Mouse (Mus musculus) adrenal gland, postnatal 25 days (tissue): ENCODE measurements at regions not wholly inside any gene's neighbourhood (a gene's known extent, or its start where the extent isn't known, plus 50 kb on each side); places are given as distances from the start of the nearest gene placed in this dataset.

ENCODE experiments used
- DNase-seq: peaks from one replicate; pipeline ENCODE4 v3.0.0; 2021; ENCODE audit warnings: mixed read lengths

GRCm38 (mm10) chr1:120911962-120912670 is 309.9 kb downstream of the En1 start:
- DNase-seq: no peak

DNA sequence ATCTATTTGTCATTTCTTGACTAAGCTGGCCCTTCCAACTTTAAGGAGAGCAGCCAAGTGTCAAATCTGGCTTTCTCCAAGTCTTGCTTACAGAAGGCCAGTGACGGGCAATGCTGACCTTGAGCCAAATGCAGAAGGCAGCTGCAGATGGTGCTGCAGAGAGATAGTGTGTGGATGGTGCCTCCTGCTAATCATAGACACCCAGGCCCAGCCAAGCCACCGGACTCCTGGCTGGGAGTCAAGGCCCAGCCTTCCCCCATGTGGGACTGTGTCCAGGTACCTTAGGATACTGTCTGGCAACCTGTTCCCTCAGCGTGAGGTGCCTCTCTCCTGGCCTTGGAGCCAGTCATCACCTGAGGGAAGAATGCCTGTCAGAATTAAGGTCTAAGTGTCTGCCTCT is 319.3 kb downstream of the En1 start:
- peak; percentile 24 for DNase-seq

DNA sequence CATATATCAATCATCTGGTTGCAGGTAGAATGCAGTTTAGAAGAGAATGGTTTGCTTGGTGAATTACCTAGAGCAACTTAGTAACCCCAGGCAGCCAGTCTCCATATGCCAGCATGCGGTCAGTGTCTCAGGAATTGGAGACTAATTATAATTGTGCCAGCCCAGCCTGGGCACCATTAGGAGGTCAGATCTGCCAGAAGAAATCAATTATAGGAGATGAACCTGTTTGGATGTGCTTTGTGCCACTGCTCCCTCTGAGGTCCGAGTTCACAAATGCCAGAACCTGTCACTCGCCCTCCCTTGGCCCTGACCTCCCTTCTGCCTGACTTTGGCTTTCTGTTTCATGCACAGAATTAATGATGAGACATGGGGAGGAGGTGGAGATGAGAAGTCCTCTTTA is 323.1 kb downstream of the En1 start:
- no peak for DNase-seq

DNA sequence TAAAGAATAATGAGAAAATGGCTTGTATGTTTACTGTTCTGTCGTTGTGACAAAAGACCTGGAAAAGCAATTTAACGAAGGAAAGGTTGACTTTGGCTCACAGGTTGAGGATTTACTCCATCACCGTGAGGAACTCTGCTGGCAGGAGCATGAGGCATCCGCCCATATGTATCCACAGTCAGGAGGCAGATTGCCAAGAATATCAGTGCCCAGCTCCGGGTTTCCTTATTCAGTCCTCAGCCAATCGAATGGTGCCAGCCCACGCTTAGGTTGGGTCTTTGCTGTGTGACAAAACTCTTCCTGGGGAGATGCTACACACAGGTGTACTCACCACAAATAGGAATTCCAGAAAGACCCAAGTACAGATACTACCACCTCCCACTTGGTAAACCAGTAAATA is 327.9 kb downstream of the En1 start:
- no peak for DNase-seq

GRCm38 (mm10) chr1:120935321-120935720 is 333.1 kb downstream of the En1 start:
- DNase-seq: no peak

GRCm38 (mm10) chr1:120943711-120944110 is 341.5 kb downstream of the En1 start:
- DNase-seq: no peak

DNA sequence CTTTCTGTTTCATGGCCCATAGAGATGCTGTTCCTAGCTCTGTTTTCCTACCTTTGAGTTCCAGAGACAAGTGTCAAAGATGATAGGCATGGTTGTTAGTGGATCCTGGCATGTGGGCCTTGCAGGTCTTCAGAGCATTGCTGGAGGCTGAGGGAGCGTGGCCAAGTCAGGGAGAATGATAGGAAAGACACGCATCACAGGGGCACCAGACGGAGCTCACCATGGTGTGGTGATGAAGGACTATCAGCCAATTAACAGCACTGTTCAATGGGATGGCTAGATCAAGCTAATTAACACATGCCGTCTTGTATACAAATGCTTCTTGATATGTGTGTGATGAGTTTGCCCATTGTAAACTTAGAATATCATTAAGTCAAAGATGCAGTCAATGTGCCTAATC is 344.1 kb downstream of the En1 start:
- DNase-seq: no peak

GRCm38 (mm10) chr1:120961235-120961634 is 359.0 kb downstream of the En1 start:
- no peak for DNase-seq

DNA sequence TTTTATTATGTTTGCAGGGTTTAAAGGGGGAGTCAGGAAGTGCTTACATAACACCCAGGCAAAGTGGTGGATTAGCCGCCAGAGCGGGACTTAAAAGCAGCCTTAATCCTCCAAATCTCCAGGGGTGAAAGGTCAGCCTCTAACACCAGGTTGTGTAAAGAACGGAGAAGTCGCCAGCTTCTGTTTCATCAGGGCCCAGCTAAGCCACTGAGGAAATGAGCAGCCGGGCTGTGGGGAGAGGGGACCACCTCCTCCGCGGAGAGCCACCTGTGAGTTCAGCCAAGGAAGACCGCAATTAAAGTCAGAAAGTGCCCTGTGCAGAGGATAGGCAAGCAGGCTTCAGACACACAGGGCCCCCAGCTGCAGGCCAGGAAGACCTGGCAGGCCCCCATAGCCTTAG is 359.8 kb downstream of the En1 start:
- DNase-seq: no peak

DNA sequence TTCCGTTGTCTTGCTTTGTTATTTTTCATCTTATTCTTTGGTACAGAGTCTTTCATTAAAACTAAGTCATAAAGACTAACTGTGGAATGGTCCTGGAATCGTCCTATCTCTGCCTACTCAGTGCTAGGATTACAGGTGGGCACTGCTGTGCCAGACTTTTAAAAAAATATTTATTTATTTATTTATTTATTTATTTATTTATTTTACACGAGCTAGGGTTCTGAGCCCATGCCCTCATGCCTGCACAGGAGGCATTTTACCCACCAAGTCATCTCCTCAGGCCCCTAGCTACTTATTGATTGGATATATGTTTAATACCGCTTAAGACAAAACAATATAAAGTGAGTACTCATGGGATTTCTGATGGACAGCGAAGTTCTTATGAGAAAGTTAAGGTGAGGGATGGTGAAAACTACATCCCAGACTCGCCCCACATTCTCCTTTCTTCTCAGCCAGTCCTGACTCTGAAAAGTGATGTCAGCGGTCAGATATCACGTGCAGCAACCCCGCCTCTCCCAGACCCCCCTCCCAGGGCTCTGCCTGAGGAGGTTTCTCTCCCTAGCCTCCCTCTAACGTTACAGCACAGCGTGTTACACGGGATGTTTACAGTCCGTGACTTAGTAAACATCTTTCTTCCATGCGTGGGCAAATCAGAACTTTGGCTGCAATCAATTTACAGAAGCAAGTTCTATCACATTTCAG is 361.4 kb downstream of the En1 start:
- DNase-seq: no peak

GRCm38 (mm10) chr1:120964179-120964517 is 361.9 kb downstream of the En1 start:
- DNase-seq: no peak

DNA sequence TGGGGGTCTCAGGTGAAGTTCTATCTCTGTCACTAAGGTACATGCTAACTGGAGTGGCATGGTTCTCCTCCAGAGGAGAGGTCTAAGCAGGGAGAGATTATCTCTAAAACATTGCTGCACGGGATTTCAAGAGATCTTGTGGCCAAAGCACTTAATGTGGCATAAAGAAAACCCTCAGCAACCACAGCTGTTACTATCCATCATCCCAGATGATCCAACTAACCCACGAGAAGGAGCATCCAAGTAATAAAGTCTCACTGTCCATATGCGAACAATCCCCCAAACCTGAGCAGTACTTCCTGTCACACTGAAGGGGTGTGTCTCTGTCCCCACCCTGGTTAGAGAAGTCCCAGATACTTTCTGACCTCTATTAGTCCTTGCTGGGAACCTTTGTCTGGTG is 363.9 kb downstream of the En1 start:
- DNase-seq: no peak

DNA sequence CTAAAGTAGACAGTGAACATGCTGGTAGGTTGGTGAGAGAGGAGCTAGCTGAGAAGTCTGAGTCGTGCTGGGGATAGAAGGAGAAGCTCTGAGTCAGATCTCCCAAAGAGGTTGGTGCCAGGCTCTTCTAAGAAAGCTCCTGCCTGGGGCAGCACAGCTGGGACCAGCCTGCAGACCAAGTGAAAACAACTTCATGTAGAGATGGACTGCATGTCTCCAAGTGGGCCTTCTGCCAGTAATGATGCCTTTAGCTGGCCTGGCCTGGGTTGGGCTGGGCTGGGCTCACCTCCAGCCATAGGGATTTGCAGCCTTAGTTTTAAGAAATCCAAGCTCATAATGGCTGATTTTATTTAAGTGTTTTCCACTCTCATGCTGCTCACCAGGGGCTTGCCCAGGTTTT is 357.7 kb downstream of the Insig2 start:
- peak; percentile 7 for DNase-seq

DNA sequence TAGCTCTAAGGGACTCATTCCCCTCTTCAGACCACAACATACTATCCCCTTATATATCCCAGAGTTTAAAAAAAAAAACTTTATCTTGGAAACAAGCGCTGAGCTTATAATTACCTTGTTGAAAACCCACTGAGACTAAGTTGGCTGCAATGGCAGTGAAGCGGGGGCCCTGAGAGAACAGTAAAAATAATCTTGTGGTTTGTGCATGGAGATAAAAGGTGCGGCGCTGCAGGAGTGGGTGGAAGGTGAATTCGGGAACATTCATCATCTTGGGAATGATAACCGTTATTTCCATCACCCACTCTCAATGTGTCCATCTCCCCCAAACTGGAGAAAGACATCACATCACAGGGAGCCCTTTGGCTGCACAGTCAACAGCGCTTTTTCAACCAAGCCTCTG is 327.9 kb downstream of the Insig2 start:
- DNase-seq: no peak

DNA sequence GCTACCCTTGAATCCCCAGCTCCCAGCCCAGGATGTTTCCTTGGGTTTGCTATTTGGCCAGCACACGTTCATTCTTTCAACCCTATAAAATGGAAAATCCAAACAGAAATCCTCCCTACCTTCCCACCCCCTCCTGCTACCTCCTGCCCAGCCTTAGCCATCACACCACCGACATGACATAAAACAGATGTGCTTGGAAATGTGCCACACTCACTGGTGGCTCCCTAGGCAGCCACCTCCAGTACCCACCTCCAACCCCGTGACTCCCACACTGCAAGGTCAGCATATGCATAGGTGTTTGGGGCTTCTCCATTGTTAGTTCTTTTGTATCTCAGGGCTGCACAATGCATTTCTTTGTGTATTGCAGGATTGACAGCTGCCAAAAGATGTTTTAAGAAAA is 327.2 kb downstream of the Insig2 start:
- DNase-seq: no peak

DNA sequence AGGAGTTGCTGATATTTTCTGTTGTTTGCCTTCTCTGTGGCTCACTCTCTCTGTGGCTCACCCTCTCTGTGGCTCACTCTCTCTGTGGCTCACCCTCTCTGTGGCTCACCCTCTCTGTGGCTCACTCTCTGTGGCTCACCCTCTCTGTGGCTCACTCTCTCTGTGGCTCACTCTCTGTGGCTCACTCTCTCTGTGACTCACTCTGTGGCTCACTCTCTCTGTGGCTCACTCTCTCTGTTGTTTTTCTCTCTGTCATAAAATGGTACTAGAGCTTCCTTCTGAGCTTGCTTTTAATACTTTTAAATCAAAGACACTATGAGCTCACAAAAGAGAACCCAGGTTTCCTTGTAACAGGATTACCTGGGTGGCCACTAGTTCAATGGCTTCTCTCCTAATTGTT is 320.3 kb downstream of the Insig2 start:
- no peak for DNase-seq

GRCm38 (mm10) chr1:121013839-121014503 is 318.4 kb downstream of the Insig2 start:
- DNase-seq: peak; percentile 27

DNA sequence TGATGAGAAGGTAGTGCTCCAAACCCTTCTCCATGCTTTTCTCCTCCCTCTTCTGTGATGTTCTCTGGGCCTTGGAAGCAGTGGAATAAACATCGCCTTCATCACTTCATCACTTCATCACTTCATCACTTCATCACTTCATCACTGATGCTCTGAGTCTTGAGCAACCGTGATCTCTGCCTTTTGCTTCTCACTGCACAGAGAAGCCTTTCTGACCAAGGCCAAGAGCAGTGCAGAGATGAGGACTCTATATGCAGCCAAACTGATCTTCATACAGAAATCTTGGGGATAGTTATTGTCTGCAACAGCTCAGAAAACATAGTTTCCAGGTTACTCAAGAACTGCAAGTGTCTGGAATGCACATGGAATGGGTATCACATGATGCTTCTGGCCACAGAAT is 303.0 kb downstream of the Insig2 start:
- DNase-seq: no peak

- DNase-seq: no peak
These were observed 297.5 kb downstream of the Insig2 start for GRCm38 (mm10) chr1:121034761-121035393.

DNA sequence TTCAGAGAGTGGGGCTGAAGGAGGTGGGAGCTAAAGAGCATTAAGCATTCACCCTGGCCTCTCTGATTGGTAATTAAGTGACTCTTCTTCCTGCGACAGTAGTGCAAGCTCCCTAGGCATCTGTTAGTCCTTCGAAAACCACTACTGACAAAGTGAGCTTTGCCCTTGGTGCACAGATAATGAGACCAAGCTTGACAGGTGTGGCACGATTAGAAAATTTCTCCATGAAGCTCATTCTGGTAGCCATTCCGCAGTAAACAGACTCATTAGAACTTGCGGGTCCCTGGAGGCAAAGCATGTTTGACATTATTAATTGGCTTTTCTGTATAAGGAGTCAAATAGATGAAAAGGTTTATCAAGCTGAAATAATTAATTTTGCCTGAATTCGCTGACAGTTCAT is 285.8 kb downstream of the Insig2 start:
- DNase-seq: no peak

DNA sequence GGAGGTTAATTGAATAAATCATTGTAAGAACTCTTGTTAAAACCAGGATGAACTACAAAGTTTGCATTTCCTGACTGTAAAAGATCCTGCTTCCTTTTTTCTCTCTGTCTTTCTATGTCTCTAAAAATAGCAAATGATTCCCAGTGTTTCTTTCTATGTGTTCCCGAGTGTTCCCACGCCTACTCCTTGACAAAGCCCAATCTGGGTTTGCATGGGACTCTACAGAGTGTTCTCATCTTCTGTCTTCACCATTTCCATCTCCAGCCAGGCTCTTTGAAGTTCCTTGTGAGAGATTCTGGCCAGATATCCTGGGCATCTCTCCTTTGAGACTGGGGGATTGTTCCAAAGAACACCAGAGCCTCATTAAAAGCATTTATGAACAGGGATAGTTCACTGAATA is 285.0 kb downstream of the Insig2 start:
- DNase-seq: no peak

GRCm38 (mm10) chr1:121049684-121050083 is 282.7 kb downstream of the Insig2 start:
- DNase-seq: no peak
